Mouse (Mus musculus) intestine, embryonic 16.5 days (tissue): ENCODE data around the gene Tex2. TPM values are rescaled to one million over a fixed set of nuclear protein-coding genes. Genes with fewer than 3 reads are reported as not detected.
"Not testable (repeated sequence)": the region's sequence is repeated elsewhere in the genome, so short reads cannot be mapped to it uniquely, and the experiment has no call there.

ENCODE experiments used
- ATAC-seq: fragments of 200-750 bp; cut with Nextera tagmentation; 2 replicates; pipeline ENCODE4 v1.8.0; 2017; ENCODE audit warnings: moderate TSS enrichment, moderate library complexity
- H3K27ac ChIP-seq: fragments of 300-500 bp; sonication (generic); 2 replicates; pipeline ENCODE4 v1.5.1; 2014; ENCODE audit warnings: mild to moderate bottlenecking, low read length
- H3K27me3 ChIP-seq: fragments of 300-500 bp; sonication (generic); replicated peaks from 2 replicates; pipeline ENCODE4 v1.6.1; 2014; ENCODE audit warnings: low read length, control low read depth, mixed read lengths; ENCODE audit not compliant: control insufficient read depth, insufficient read depth
- H3K36me3 ChIP-seq: fragments of 300-500 bp; sonication (generic); 2 replicates; pipeline ENCODE4 v1.6.1; 2014; ENCODE audit warnings: low read length, control low read depth; ENCODE audit not compliant: control insufficient read depth, insufficient read depth
- H3K4me1 ChIP-seq: fragments of 300-500 bp; sonication (generic); 2 replicates; pipeline ENCODE4 v1.6.1; 2014; ENCODE audit warnings: low read length, control low read depth, mixed read lengths; ENCODE audit not compliant: control insufficient read depth, insufficient read depth
- H3K4me2 ChIP-seq: fragments of 300-500 bp; sonication (generic); 2 replicates; pipeline ENCODE4 v1.6.1; 2014; ENCODE audit warnings: low read depth, low read length, control low read depth
- H3K4me3 ChIP-seq: fragments of 300-500 bp; sonication (generic); 2 replicates; pipeline ENCODE4 v1.5.1; 2014; ENCODE audit warnings: mild to moderate bottlenecking, low read length
- H3K9ac ChIP-seq: fragments of 300-500 bp; sonication (generic); 2 replicates; pipeline ENCODE4 v1.6.1; 2014; ENCODE audit warnings: low read depth, low read length
- H3K9me3 ChIP-seq: fragments of 300-500 bp; sonication (generic); 2 replicates; pipeline ENCODE4 v1.6.1; 2016; ENCODE audit warnings: low read length, control low read depth; ENCODE audit not compliant: control insufficient read depth
- WGBS: fragments of 180-500 bp; shearing (Covaris S2); extraction: QIAGEN DNeasy Blood & Tissue Kit; methylation state at CpG from one replicate; pipeline ENCODE4 v1.1.7; 2014; 5-methylcytosine and 5-hydroxymethylcytosine counted together
- polyA plus RNA-seq: library from polyadenylated mRNA; unstranded; fragments of >200 nt; fragmentation: Nextera tagmentation; extraction: Ambion mirVana; gene quantifications from 2 replicates; pipeline ENCODE4 v1.2.1, GENCODE M21; 2015

Gene Tex2
- polyA plus RNA-seq, 1 experiment from 2014 or later = 11.7 TPM

DNA sequence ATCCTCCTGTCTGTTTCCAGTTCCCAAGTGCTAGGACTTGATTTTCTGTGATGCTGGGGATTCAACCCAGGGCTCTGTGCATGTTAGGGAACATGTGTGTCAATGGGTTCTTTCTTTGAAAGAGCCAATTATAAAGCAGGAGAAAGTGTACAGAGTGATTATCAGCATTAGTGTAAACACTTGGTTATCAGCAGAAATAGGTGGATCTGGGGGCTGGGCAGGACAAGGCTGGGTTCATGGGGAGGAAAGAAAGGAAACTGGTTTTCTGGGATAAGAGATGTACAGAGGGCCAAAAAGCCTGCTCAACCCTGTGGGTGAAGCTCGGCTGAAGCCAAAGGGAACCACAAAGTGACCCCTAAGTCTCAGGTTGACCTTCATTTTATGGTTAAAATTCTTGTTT is 28.4 kb upstream of the Tex2 start:
- Histone ChIP-seq H3K36me3 (no peaks in the 10 kb centered on the region), H3K27ac (no peak overlapping the region), H3K27me3 (no peaks in the 10 kb centered on the region), H3K4me1 (peaks cover 16% of the 10 kb centered on the region), H3K9me3 (no peaks in the 10 kb centered on the region), H3K4me2 (no peak overlapping the region), H3K9ac (no peak overlapping the region), H3K4me3 (no peak overlapping the region)
- 0 out of 2 replicates have a peak, but pooled peaks have one; percentile 13 for ATAC-seq
- 67% methylated on average over 1 of the region's 1 CpGs for whole genome bisulfite sequencing

GRCm38 (mm10) chr11:106640059-106640458 is 26.8 kb upstream of the Tex2 start:
- Histone ChIP-seq H3K27me3 (no peaks in the 10 kb centered on the region), H3K36me3 (no peaks in the 10 kb centered on the region), H3K9ac (no peak overlapping the region), H3K4me1 (peaks cover 19% of the 10 kb centered on the region), H3K9me3 (no peaks in the 10 kb centered on the region), H3K27ac (no peak overlapping the region), H3K4me3 (no peak overlapping the region), H3K4me2 (no peak overlapping the region)
- WGBS = 14% methylated on average over 9 of the region's 9 CpGs
- ATAC-seq = no peak

- 26% methylated on average over 5 of the region's 5 CpGs for WGBS
- no peak overlapping the region for H3K4me3 ChIP-seq
- no peaks in the 10 kb centered on the region for H3K27me3 ChIP-seq
- H3K36me3 ChIP-seq = no peaks in the 10 kb centered on the region
- no peak for ATAC-seq
- H3K4me2 ChIP-seq = no peak overlapping the region
- no peak overlapping the region for H3K9ac ChIP-seq
- no peak overlapping the region for H3K27ac ChIP-seq
- H3K9me3 ChIP-seq = no peaks in the 10 kb centered on the region
- H3K4me1 ChIP-seq = peaks cover 19% of the 10 kb centered on the region
These were observed 26.1 kb upstream of the Tex2 start for GRCm38 (mm10) chr11:106639356-106639692.

DNA sequence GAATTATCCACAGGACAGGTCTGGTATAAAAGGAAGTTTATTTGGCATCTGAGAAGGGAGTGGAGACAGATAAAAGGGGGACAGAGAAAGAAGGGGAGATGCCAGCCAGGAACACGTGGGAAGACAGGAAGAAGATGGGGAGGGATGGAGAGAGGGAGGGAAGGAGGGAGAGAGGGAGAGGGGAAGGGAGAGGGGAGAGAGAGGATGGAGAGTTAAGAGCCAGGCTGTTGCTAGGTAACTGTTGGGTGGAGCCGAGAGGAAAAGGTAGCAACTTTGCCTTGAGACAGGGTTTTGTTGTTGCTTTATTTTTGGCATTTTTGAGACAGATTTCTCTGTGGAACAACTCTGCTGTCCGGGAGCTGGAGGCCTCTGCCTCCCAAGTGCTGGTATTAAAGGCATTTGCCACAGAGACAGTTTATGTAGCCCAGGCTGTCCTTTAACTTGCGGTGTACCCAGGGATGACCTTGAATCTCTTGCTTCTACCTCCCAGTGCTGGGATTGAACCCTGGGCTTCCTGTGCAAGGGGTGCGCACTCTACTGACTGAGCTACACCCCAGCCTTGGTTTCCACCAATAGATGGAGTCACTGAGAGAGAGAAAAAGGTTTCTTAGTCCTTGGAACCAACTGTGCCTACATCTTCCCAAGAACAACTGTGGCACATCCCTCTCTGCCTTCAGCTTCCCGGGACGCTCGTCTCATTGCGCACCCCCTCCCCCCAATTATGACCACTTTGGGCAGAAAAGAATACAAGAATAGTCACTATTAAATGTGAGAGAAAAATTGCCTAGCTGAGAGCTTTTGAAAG is 25.5 kb upstream of the Tex2 start:
- Histone ChIP-seq H3K4me2 (no peak overlapping the region), H3K4me3 (no peak overlapping the region), H3K9me3 (no peaks in the 10 kb centered on the region), H3K36me3 (no peaks in the 10 kb centered on the region), H3K9ac (no peak overlapping the region), H3K27me3 (no peaks in the 10 kb centered on the region), H3K27ac (no peak overlapping the region), H3K4me1 (peaks cover 19% of the 10 kb centered on the region)
- 47% methylated on average over 9 of the region's 9 CpGs for WGBS
- no peak for ATAC-seq

GRCm38 (mm10) chr11:106637754-106638153 is 24.5 kb upstream of the Tex2 start:
- H3K4me2 ChIP-seq = peak overlapping the region; percentile 4; the same call in 1 of the 2 replicates
- H3K27me3 ChIP-seq = no peaks in the 10 kb centered on the region
- 20% methylated on average over 7 of the region's 7 CpGs for WGBS
- no peak overlapping the region for H3K9ac ChIP-seq
- ATAC-seq = peak; percentile 95
- H3K4me3 ChIP-seq = no peak overlapping the region
- H3K27ac ChIP-seq = peak overlapping the region; percentile 62
- H3K36me3 ChIP-seq = no peaks in the 10 kb centered on the region
- no peaks in the 10 kb centered on the region for H3K9me3 ChIP-seq
- H3K4me1 ChIP-seq = peaks cover 19% of the 10 kb centered on the region

- no peak overlapping the region for H3K4me2 ChIP-seq
- ATAC-seq = no peak
- H3K27ac ChIP-seq = no peak overlapping the region
- H3K27me3 ChIP-seq = no peaks in the 10 kb centered on the region
- no peaks in the 10 kb centered on the region for H3K9me3 ChIP-seq
- 51% methylated on average over 2 of the region's 2 CpGs for WGBS
- no peaks in the 10 kb centered on the region for H3K36me3 ChIP-seq
- no peak overlapping the region for H3K4me3 ChIP-seq
- peaks cover 19% of the 10 kb centered on the region for H3K4me1 ChIP-seq
- H3K9ac ChIP-seq = no peak overlapping the region
These were observed 22.7 kb upstream of the Tex2 start for GRCm38 (mm10) chr11:106635946-106636345.

DNA sequence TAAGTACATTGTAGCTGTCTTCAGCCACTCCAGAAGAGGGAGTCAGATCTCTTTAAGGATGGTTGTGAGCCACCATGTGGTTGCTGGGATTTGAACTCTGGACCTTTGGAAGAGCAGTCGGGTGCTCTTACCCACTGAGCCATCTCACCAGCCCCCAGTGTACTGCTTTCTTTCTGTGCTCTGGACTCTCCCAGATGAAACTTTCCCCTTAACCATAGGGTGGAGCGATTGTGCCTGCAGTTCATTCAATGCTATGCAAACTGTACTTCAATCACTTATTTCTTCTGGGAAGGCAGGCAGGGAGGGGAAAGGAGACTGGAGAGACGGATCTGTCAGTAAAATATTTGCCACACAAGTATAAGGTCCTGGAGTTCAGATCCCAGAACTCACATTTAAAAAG is 21.0 kb upstream of the Tex2 start:
- WGBS = 76% methylated on average over 3 of the region's 3 CpGs
- not testable (repeated sequence) for ATAC-seq, H3K4me2 ChIP-seq, H3K9ac ChIP-seq, H3K9me3 ChIP-seq, H3K27me3 ChIP-seq, H3K27ac ChIP-seq, H3K4me1 ChIP-seq, H3K4me3 ChIP-seq, H3K36me3 ChIP-seq

GRCm38 (mm10) chr11:106633456-106633855 is 20.2 kb upstream of the Tex2 start:
- Histone ChIP-seq H3K36me3 (no peaks in the 10 kb centered on the region), H3K9ac (no peak overlapping the region), H3K9me3 (no peaks in the 10 kb centered on the region), H3K4me1 (peaks cover 5% of the 10 kb centered on the region), H3K27ac (no peak overlapping the region), H3K4me2 (no peak overlapping the region), H3K27me3 (no peaks in the 10 kb centered on the region), H3K4me3 (no peak overlapping the region)
- WGBS = 87% methylated on average over 2 of the region's 2 CpGs
- ATAC-seq = no peak

DNA sequence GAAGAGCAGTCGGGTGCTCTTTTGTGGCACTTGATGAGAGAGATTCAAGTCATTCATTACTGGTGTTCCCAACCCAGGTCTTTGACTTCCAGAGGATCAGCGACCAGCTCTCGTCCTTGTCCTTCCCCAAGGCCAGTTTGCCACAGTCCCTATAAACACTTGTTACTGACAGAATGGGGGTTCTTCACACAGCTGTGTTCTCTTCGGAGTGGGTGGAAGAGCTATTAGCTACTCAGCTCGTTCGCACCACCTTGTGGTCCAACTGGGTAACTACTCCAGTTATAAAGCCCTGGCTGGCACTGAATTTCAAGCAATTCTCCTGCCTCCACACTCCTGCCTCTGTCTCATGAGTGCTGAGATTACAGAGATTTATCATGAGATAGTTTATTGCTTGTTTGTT is 14.5 kb upstream of the Tex2 start:
- Histone ChIP-seq H3K27me3 (no peaks in the 10 kb centered on the region), H3K4me1 (no peaks in the 10 kb centered on the region), H3K9me3 (no peaks in the 10 kb centered on the region), H3K4me2 (no peak overlapping the region), H3K36me3 (no peaks in the 10 kb centered on the region), H3K9ac (no peak overlapping the region), H3K4me3 (no peak overlapping the region), H3K27ac (no peak overlapping the region)
- peak; percentile 65 for ATAC-seq
- WGBS = 19% methylated on average over 6 of the region's 6 CpGs

DNA sequence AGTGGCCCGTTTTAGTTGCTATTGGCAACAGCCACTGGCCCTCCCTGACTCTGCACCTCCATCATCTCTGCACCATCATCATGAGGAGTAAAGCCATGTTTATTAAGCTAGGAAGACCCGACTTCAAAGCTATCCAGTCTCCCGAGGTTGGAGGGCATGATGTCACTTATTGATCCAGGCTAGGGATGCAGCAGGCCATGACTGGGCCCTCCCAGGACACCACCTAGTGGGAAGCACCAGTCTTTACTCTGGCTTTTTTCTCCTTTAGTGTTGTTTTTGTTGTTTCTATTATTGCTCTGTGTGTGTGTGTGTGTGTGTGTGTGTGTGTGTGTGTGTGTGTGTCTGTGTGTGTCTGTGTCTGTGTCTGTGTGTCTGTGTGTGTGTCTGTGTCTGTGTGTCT is 12.4 kb upstream of the Tex2 start:
- Histone ChIP-seq H3K9ac (no peak overlapping the region), H3K27me3 (no peaks in the 10 kb centered on the region), H3K36me3 (no peaks in the 10 kb centered on the region), H3K4me3 (no peak overlapping the region), H3K4me1 (no peaks in the 10 kb centered on the region), H3K4me2 (no peak overlapping the region), H3K9me3 (no peaks in the 10 kb centered on the region), H3K27ac (no peak overlapping the region)
- 45% methylated on average over 3 of the region's 3 CpGs for WGBS
- no peak for ATAC-seq
